Mouse (Mus musculus): Measurements from ENCODE around the gene Clec2i.

Gene Clec2i

DNA sequence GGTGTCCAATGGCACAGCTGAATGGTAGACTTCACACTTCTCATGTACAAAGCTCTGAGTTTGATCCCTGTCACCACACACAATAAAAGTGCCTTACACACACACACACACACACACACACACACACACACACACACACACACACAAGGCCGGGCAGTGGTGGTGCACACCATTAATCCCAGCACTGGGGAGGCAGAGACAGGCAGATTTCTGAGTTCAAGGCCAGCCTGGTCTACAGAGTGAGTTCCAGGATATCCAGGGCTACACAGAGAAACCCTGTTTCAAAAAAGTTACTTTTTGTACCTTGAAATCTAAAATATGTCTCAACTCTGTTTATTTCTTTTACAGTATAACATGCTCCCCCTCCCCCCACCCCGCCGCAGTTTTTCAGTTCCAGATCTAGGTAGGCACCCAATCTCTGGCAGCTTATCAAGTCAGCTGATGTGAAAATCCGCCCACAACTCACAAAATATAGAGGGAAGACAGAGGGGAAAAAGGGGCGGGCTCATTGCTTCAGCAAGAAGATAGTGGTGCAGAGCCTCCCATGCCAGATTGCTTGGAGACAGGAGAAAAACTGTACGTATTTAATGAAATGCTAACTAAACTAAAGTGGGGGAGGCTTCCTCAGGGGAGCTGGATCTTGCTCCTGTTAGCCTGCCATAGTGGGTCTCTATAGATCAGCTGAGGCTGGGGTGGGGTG lies at the start of gene Clec2i:
TSS of gene Clec2i (plus strand) at position 498 of the 700 bp plus-strand sequence.
- in situ Hi-C loops (cut with MboI, MseI), result loop anchor here (5.0 kb wide), 1 partner anchor 35 kb away; no protein-coding TSS in a partner anchor

DNA sequence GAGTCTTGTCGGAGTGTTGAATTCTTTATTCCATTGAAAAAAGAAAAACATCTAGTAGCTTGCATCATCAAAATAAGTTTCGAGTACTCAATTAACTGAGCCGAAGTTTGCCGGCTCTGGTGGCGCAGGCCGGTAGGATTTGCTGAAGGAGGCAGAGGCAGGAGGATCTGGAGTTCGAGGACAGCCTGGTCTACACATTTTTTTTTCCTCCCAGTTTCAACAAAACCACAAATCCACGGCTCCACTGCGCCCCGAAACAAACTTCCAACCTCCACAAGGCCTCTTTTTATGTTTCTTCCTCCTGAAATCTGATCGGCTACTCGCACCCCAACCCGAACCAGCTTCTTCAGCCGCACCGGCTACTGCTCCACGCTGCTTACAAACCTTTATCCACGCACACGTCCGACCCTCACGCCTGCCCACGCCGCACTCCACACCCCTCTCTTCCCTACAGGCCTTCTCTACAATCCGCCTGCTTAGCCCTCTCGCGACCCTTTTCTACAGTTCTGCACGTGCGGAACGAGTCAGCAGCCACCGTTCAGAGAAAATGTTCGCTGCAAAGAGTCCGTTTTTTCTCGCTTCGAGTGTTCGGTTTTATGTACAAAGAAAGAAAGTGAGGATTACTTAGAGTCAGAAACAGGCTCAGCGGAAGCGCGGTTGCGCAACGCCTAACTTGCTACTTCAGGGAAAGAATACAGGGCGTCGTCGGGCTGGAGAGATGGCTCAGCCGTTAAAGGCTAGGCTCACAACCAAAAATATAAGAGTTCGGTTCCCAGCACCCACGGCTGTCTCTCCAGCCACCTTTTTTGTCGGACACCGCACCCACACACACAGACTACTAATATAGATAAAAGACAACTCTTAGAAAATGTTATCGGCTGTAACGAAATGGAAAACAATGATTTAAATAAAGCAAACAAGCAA lies 48.8 kb upstream of the Clec2i start:
- in situ Hi-C loops (cut with MboI, MseI), result loop anchor here (5.0 kb wide), 1 partner anchor 71 kb away; no protein-coding TSS in a partner anchor

DNA sequence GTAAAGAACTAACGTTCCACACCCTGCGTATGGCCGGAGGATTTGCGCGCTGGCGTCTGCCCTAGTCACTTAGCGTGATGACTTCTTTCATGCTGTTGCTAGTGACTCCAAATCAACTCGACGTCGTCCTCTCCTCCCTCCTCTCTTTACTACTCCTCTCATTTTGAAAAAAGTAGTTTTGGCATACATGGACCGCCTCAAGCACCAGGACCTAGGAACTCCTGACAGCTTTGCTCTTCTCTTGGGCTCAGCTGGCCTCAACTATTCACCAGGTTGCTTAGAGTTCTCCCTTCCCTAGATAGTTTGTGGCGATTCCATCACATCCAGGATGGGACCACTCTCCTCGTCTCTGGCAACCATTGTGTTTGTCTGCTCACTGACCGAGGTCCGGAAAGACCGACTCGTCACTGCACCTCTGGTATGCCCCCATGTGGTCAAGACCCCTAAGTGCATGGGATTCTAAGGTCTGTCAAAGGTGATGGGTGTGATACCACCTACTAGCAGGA lies 48.1 kb upstream of the Clec2i start:
- in situ Hi-C loops (cut with MboI, MseI), result loop anchor here (5.0 kb wide), 1 partner anchor 72 kb away; no protein-coding TSS in a partner anchor

DNA sequence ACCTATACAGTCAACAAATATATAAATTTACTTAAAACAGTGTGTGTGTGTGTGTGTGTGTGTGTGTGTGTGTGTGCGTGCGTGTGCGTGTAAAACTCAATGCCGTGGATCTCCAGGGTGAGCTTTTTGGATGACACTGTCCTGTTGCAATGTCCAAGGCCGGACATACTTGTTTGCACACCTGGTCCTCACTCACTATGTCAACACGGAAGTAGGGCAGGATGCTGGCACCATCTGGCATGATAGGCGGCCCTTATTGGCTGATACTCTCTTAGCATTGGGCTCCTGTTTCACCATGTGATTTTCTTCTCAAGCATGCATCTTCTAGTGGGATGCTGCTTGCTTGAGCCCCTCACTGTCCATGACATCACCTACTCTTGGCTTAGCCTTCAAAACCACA lies 47.5 kb upstream of the Clec2i start:
- in situ Hi-C loops (cut with MboI, MseI), result loop anchor here (5.0 to 10.0 kb wide), 4 partner anchors 43 to 488 kb away; no protein-coding TSS in a partner anchor

DNA sequence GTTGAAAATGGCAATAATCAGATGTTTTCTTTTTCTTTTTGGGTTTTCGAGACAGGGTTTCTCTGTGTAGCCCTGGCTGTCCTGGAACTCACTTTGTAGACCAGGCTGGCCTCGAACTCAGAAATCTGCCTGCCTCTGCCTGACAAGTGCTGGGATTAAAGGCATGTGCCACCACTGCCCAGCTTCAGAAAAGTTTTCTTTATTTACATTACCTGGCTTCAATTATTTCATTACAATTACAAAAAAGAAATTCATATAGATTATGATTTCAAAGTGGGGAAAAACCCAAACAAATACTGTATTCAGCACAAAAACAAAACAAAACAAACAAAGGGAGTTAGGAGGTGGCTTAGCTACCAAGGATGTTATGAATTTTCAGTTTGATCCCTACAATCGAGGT lies 46.7 kb upstream of the Clec2i start:
- in situ Hi-C loops (cut with MboI, MseI), result loop anchor here (5.0 to 10.0 kb wide), 3 partner anchors 43 to 488 kb away; no protein-coding TSS in a partner anchor

DNA sequence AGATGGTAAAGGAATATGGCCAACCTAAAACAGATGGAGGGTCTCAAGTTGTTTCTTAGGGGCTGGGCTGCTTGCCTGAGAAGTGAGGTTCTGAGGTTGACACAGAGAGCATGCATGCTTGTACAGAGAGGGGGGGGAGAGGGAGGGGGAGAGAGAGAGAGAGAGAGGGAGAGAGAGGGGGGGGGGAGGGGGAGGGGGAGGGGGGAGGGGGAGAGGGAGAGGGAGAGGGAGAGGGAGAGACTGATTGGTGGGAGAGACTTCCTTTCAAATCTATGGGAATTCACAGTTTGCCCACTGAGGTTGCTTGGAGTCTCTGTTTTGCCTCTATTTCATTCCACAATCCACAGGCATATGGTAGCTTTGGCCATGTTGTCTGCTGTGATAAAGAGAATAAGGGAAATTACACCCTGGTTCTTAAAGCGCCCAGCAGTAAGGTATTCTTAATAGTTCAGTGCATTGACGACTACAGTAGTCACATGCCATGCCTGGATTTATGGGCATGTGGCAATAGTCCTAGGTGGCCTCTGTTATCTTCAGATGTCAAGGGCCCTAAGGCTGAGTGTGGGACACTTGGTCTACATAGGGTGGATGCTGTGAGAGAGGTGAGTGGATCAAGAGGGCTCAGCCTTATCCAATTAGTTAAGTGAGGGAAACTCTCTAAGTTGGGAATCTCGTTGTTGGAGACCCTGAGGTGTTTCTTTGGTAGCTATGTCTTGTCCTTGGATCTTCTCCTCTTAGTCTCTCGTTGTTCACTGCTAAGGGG lies 45.9 kb upstream of the Clec2i start:
- in situ Hi-C loops (cut with MboI, MseI), result loop anchor here (5.0 to 10.0 kb wide), 3 partner anchors 44 to 489 kb away; no protein-coding TSS in a partner anchor

DNA sequence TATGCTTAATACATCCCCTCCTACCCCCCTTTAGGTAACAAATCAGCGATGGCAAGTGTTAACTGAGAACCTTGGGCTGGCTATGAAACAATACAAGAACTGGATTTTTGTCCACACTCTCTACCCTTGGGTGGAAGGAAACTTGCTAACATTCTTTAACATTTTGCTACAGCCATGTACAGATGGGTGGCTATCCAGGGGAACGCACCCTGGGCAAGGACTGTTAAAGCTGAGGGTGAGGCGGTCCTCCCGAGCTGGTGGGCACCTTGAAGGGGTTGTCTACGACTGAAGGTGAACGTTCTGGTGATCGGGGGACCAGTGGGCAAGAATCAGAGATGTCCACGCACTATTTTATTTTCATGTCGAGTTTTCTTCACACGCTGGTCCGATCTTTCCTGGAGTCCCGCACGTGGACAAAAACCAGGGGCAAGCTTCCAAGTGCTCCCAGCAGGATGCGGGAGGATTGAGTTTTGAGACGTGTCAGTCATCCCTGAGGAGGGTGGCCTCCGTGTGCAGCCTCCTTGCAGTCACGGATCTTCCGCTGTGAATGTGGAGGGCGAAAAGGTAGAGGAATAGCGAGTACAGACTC lies 44.9 kb upstream of the Clec2i start:
- in situ Hi-C loops (cut with MboI, MseI), result loop anchor here (5.0 to 10.0 kb wide), 3 partner anchors 45 to 490 kb away; no protein-coding TSS in a partner anchor

DNA sequence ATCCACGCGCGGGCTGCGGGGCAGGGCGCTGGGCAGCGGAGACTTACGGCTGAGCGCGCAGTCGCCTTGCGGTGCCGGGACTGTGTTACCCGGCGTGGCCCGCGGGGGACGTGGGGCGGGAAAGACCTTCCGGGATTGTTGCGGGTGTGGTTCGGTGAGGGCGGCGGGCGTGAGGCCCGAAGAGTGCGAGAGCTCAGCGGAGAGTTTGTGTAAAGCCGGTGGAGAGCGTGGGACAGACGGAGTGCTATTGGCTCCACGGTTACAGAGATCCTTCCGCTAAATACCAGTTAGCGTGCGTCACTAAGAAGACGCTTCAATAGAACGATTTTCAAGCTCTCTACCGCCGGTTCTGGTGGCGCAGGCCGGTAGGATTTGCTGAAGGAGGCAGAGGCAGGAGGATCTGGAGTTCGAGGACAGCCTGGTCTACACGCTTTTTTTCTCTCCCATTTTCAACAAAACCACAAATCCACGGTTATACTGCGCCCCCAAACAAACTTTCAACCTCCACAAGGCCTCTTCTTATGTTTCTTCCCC lies 44.4 kb upstream of the Clec2i start:
- in situ Hi-C loops (cut with MboI, MseI), result loop anchor here (5.0 to 10.0 kb wide), 3 partner anchors 46 to 491 kb away; no protein-coding TSS in a partner anchor

DNA sequence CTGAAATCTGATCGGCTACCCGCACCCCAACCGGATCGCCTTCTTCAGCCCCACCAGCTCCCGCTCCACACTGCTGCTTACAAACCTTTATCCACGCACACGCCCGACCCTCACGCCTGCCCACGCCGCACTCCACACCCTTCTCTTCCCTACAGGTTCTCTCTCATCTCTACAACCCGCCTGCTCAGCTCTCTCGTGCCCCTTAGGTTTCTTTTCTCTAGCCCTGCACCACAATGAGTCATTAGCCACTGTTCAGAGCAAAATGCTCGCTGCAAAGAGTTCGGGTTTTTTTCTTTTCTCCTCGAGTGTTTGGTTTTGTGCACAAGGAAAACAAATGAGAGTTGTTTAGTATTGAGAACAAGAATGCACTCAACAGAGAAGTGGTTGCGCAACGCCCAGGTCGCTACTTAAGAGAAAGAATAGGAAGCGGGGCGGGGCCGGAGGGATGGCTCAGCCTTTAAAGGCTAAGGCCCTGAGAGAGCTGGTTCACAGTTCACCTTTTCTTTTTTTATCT lies 43.9 kb upstream of the Clec2i start:
- in situ Hi-C loops (cut with MboI, MseI), result loop anchor here (5.0 to 10.0 kb wide), 3 partner anchors 46 to 491 kb away; no protein-coding TSS in a partner anchor

DNA sequence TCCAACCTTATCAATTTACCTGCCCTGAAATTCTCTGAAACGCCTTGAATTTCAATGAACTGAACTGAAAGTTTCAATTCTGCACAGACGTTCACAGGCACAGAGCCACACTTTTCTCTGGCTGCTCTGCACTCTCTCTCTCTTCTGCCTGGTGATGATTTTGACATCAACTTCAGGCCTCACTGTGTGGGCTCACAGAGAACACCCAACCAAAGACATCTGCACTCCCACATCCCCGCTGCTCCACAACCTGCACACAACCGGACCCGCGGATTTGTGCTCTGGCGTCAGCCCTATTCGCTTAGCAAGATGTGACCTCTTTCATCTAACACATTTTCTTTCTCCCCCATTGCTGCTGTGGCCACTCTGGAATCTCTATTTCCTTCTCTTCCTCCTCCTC lies 43.3 kb upstream of the Clec2i start:
- in situ Hi-C loops (cut with MboI, MseI), result loop anchor here (5.0 to 10.0 kb wide), 3 partner anchors 47 to 492 kb away; no protein-coding TSS in a partner anchor

DNA sequence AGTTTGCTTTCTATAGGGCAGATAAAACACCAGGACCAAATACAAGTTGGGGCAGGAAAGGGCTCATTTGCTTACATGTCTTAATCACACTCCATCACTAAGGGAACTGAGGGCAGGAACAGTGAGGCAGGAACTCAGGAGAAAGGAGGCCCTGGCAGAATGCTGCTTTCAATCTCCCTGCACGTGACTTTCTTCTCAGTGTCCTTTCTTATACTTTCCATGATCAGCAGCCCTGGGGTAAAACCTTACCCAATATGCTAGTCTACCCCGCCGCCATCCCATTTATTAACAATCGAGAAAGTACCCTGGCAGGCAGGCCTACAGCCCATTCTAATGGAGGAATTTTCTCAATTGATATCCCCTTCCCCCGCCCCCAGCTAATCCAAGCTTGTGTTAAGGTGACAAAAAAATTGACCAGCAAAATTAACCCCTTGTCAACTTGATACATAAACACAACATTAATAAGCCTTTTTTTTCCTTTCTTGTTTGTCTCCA lies 42.8 kb upstream of the Clec2i start:
- in situ Hi-C loops (cut with MboI, MseI), result loop anchor here (5.0 to 10.0 kb wide), 3 partner anchors 47 to 492 kb away; no protein-coding TSS in a partner anchor

DNA sequence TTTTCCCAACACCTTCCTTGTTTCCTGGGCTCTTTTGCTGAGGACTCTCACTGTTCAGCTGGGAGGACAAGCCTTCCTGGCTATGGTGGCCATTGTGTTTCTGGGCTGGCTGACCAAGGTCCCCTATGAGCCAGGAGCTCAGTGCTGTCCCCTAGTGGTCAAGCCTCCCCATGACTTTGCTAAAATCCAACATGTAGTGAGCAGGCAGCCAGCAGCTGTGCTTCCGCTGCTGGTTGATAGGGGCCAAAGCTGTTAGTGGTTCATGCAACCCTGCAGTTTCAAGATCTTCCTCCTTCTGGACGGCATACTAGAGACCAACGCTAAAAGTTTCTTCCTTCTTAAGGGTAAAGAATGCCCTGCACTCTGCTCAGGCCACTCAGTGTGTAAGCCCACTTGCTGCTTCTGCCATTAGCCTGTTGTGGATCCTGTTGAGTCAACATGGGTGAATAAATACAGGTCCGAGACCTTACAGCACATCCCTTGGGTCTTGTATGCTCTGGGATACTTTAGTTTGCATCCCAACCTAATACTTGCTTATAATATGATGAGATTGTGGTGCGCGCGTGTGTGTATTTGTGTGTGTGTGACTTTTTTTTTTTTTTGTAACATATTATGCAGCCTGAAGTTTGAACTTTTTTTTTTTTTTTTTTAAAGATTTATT lies 41.9 kb upstream of the Clec2i start:
- in situ Hi-C loops (cut with MboI, MseI), result loop anchor here (10.0 kb wide), 1 partner anchor 329 kb away; no protein-coding TSS in a partner anchor

DNA sequence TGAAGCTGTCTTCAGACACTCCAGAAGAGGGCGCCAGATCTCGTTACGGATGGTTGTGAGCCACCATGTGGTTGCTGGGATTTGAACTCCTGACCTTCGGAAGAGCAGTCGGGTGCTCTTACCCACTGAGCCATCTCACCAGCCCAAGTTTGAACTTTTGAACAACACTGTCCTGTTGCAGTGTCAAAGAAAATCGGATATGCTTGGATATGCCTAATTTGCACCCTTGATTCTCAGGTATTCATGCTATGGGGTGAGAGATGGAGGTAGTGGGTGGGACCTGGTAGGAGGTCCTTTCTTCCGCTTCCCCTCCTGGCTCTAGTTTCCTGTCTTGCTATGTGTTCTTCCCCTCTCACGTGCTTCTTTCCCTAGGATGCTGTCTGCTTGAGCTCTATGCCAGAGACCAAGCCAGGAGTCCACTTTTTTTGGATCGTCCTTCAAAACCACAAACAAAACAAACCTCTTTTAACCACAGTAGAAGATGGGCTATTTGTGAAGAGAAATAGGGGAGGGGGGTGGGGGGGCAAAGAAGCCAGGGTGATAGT lies 41.3 kb upstream of the Clec2i start:
- in situ Hi-C loops (cut with MboI, MseI), result loop anchor here (10.0 kb wide), 1 partner anchor 329 kb away; no protein-coding TSS in a partner anchor

DNA sequence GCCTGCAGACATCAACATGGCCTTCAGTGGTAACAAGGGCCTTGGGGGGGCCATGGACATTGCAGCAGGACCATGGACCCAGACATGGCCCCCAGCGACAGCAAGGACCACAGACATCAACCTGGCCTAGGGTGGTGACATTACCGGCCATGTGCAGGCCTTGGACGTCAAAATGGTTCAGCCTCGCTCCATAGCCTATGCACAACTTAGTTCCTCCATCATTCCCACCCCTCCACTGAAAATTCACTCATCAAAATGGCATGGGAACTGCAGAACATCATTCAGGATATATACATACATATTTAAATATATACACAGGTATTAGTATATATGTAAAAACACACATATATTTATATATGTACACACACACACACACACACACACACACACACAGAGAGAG lies 40.0 kb upstream of the Clec2i start:
- in situ Hi-C loops (cut with MboI, MseI), result loop anchor here (10.0 kb wide), 1 partner anchor 327 kb away; no protein-coding TSS in a partner anchor

DNA sequence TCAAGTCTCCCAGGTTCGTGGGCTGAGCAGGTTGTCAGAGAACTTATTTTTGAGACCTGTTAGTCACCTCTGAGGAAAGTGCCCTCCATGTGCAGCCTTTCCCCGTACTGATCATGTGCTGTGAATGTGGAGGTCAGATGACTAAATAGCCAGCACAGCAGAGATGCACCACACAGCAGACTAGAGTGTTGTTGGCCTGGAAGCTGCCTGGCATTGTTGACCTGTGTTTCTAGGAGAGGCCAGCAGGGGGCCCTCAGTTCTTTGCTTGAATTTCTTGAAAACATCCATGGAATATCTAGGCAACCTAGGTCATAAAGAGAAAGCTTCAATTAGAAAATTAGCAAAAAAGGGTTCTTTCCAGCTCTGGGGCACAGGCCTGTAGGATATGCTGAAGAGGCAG lies 37.5 kb upstream of the Clec2i start:
- in situ Hi-C loops (cut with MboI, MseI), result loop anchor here (5.0 to 25.0 kb wide), 5 partner anchors 37 to 512 kb away; partner anchors contain the start of gene Clec2i

DNA sequence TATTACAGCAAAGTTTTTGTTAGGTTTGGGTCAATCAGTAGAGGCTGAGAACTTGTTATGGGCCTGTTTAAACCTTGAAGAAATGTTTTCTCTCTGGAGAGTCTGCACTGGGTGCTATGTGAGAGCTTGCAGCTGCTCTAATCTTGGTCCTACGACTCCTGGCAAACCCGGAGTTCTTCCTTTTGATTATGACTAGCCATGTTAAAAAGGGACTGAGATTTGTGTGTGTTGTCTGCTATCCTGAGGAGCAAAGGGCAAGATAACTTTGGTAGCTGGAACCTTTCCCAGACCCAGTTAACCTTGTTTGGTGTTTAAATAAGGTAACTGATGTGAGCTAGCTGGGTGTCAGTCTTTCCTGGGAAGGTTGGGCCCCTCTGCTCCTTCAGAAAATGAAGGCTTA lies 36.7 kb upstream of the Clec2i start:
- in situ Hi-C loops (cut with MboI, MseI), result loop anchor here (5.0 to 25.0 kb wide), 4 partner anchors 37 to 512 kb away; partner anchors contain the start of gene Clec2i

DNA sequence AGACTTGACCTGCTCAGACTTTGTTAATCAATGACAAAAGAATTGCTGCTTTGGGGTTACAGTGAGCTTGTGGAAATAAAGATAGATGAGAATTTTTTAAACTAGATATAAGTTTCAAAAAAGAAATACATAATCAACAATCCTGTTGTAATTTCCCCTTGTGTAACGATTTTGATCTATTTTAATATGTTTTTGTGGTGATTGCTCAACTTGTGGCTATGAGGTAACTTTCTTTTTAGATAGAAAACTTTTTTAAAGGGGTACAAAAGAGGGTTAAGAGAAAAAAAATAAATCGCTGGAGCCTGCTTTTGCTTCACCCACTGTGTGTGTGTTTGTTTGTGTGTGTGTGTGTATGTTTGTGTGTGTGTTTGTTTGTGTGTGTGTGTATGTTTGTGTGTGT lies 36.2 kb upstream of the Clec2i start:
- in situ Hi-C loops (cut with MboI, MseI), result loop anchor here (5.0 to 25.0 kb wide), 4 partner anchors 36 to 511 kb away; partner anchors contain the start of gene Clec2i

DNA sequence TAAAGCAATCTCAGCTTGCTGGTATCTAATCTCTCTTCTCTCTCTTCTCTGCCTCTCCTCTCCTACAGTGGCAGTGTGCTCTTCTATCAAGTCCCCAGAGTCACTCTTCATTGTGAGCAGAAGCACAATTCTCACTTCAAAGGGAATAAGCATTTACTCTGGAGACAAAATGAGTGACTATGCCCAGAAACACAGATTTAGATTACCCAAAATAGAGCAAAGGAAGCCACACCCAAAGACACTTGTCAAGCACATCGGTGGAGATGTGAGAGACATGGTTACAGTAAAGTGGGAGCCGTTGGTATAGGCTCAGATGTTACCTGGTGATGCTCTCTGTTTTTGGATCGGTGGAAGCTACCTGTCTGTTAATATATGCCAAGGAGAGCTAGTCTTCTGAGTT lies 34.6 kb upstream of the Clec2i start:
- in situ Hi-C loops (cut with MboI, MseI), result loop anchor here (5.0 to 25.0 kb wide), 4 partner anchors 35 to 510 kb away; partner anchors contain the start of gene Clec2i

Data from T-helper 1 cell (primary cell).